Mouse (Mus musculus) olfactory bulb, adult 2 months (tissue): ENCODE data around the gene Gm1527.
"Not testable (repeated sequence)": the region's sequence is repeated elsewhere in the genome, so short reads cannot be mapped to it uniquely, and the experiment has no call there.

ENCODE experiments used
- CTCF ChIP-seq: fragments of 200-500 bp; IDR thresholded peaks from 2 replicates; pipeline ENCODE4 v1.5.1; 2012; ENCODE audit warnings: low read depth, mild to moderate bottlenecking, low read length, moderate library complexity; ENCODE audit not compliant: insufficient read depth
- POLR2A ChIP-seq: fragments of 200-500 bp; IDR thresholded peaks from 2 replicates; pipeline ENCODE4 v1.6.1; 2012; ENCODE audit warnings: mild to moderate bottlenecking, low read depth, low read length, moderate library complexity; ENCODE audit not compliant: insufficient read depth

DNA sequence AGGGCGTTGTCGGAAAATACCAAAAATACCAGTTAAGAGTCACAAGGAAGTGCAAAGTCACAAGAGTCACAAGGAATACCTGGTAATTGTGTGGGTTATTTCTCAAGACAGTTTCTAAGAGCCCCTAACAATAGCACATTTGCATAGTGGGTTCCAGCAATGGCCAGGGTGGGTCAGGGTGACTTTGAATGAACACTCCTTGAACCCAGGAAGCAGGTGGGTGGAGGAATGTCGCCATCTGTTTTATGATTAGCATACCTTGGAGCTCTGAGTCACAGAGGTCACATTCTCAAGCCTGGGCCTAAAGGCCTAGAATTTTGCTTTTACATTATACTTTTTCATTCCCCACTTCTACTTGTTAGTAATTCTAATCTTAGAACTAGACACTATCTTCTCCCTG, 40.2 kb upstream of the Gm1527 start:
- not testable (repeated sequence) for TF ChIP-seq CTCF, POLR2A
